Mouse (Mus musculus) heart, adult 2 months (tissue): ENCODE measurements around the gene Cul1.

Experiments
- CTCF ChIP-seq: fragments of 200-600 bp; IDR thresholded peaks from 2 replicates; pipeline ENCODE4 v1.8.1; 2022; ENCODE audit warnings: antibody characterized with exemption, mild to moderate bottlenecking, moderate library complexity
- EP300 ChIP-seq: fragments of 200-500 bp; IDR thresholded peaks from 2 replicates; pipeline ENCODE4 v1.6.1; 2011; ENCODE audit warnings: low read depth, low read length, control low read depth; ENCODE audit not compliant: insufficient read depth
- POLR2A ChIP-seq: fragments of 200-500 bp; IDR thresholded peaks from 2 replicates; pipeline ENCODE4 v1.6.1; 2011; ENCODE audit warnings: mild to moderate bottlenecking, low read depth, low read length, control low read depth; ENCODE audit not compliant: insufficient read depth

DNA sequence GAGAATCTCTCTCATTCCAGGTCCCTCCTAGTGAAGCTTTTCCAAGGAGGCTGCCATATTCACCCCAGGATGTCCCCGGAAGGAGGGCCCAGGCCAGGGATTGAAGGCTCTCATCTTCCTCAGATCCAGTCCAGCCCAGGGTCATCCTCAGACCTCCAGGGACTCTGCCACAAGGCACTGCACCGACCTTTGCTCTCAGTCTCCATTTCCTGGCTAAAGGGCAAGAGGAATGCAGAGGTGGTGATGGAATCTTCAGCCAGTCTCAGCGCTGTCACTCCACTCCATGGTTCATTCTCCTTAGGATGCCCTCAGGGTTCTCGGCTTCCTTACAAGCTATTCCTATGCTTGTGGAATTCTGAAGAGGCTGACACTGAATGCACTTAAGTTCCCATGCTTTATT, 73.2 kb downstream of the Cul1 start:
- TF ChIP-seq POLR2A (no peak), CTCF (no peak), EP300 (no peak)
